Mouse (Mus musculus) ES-Bruce4 (cell line): Measurements from ENCODE around the gene Katnal1. TPM values are rescaled to one million over a fixed set of nuclear protein-coding genes. Genes with fewer than 3 reads are reported as not detected.

ENCODE experiments used
- H3K27ac ChIP-seq: 2 replicates; pipeline ENCODE4 v1.5.1; 2012; ENCODE audit warnings: low read length, inconsistent platforms; ENCODE audit not compliant: insufficient read depth
- H3K27me3 ChIP-seq: 2 replicates; pipeline ENCODE4 v1.6.1; 2012; ENCODE audit warnings: mild to moderate bottlenecking, low read length, inconsistent platforms; ENCODE audit not compliant: control insufficient read depth, poor library complexity, insufficient read depth, severe bottlenecking
- H3K36me3 ChIP-seq: 2 replicates; pipeline ENCODE4 v1.6.1; 2012; ENCODE audit warnings: inconsistent platforms, mild to moderate bottlenecking, low read length, moderate library complexity; ENCODE audit not compliant: control insufficient read depth, poor library complexity, insufficient read depth, severe bottlenecking
- H3K4me1 ChIP-seq: one replicate; pipeline ENCODE4 v1.8.1; 2011; ENCODE audit warnings: low read length; ENCODE audit not compliant: control insufficient read depth, insufficient read depth
- H3K4me3 ChIP-seq: 2 replicates; pipeline ENCODE4 v1.5.1; 2011; ENCODE audit warnings: low read depth, mild to moderate bottlenecking, low read length
- H3K9ac ChIP-seq: 2 replicates; pipeline ENCODE4 v1.6.1; 2012; ENCODE audit warnings: low read depth, mild to moderate bottlenecking, inconsistent platforms; ENCODE audit not compliant: poor library complexity, severe bottlenecking
- H3K9me3 ChIP-seq: replicated peaks from 2 replicates; pipeline ENCODE4 v1.6.1; 2012; ENCODE audit warnings: mild to moderate bottlenecking, low read length, inconsistent platforms; ENCODE audit not compliant: control insufficient read depth, poor library complexity, insufficient read depth, severe bottlenecking
- CTCF ChIP-seq: IDR thresholded peaks from one replicate; pipeline ENCODE4 v1.8.1; 2011; ENCODE audit warnings: low read depth, low read length
- EP300 ChIP-seq: IDR thresholded peaks from 2 replicates; pipeline ENCODE4 v1.6.1; 2011; ENCODE audit warnings: low read depth, low read length; ENCODE audit not compliant: insufficient read depth
- POLR2A ChIP-seq: IDR thresholded peaks from one replicate; pipeline ENCODE4 v1.8.1; 2011; ENCODE audit warnings: low read length; ENCODE audit not compliant: insufficient read depth
- polyA plus RNA-seq: library from polyadenylated mRNA; stranded (reverse); fragments of >200 nt; gene quantifications from 2 replicates; pipeline ENCODE4 v1.2.4, GENCODE M21; 2011; ENCODE audit warnings: low read depth; ENCODE audit not compliant: missing spikeins, insufficient read depth, insufficient read length

Katnal1 gene
- polyA plus RNA-seq, 1 experiment: 10.5 TPM

GRCm38 (mm10) chr5:148849516-148849915 is 79.6 kb downstream of the Katnal1 start:
- no peak for TF ChIP-seq CTCF
- no peak for TF ChIP-seq EP300
- no peak for TF ChIP-seq POLR2A
- no peak overlapping the region for H3K27ac ChIP-seq
- H3K27me3 ChIP-seq: no peaks in the 10 kb centered on the region
- H3K9ac ChIP-seq: no peak overlapping the region
- no peaks in the 10 kb centered on the region for H3K36me3 ChIP-seq
- no peaks in the 10 kb centered on the region for H3K9me3 ChIP-seq
- H3K4me1 ChIP-seq: no peaks in the 10 kb centered on the region
- no peak overlapping the region for H3K4me3 ChIP-seq

GRCm38 (mm10) chr5:148847032-148847431 is 82.1 kb downstream of the Katnal1 start:
- no peaks in the 10 kb centered on the region for H3K4me1 ChIP-seq
- no peak overlapping the region for H3K9ac ChIP-seq
- H3K4me3 ChIP-seq: no peak overlapping the region
- H3K9me3 ChIP-seq: no peaks in the 10 kb centered on the region
- TF ChIP-seq POLR2A (no peak), CTCF (peak; percentile 8), EP300 (no peak)
- no peaks in the 10 kb centered on the region for H3K27me3 ChIP-seq
- H3K27ac ChIP-seq: no peak overlapping the region
- no peaks in the 10 kb centered on the region for H3K36me3 ChIP-seq

- H3K9me3 ChIP-seq: no peaks in the 10 kb centered on the region
- TF ChIP-seq EP300 (no peak), POLR2A (no peak), CTCF (no peak)
- H3K27me3 ChIP-seq: no peaks in the 10 kb centered on the region
- no peaks in the 10 kb centered on the region for H3K36me3 ChIP-seq
- no peak overlapping the region for H3K4me3 ChIP-seq
- H3K9ac ChIP-seq: no peak overlapping the region
- H3K4me1 ChIP-seq: peaks cover 2% of the 10 kb centered on the region
- no peak overlapping the region for H3K27ac ChIP-seq
These were observed 92.1 kb downstream of the Katnal1 start for GRCm38 (mm10) chr5:148837069-148837468.

- H3K27me3 ChIP-seq: no peaks in the 10 kb centered on the region
- H3K4me3 ChIP-seq: peak overlapping the region; percentile 35
- H3K4me1 ChIP-seq: peaks cover 2% of the 10 kb centered on the region
- TF ChIP-seq EP300 (no peak), CTCF (peak; percentile 88), POLR2A (no peak)
- H3K36me3 ChIP-seq: no peaks in the 10 kb centered on the region
- no peak overlapping the region for H3K27ac ChIP-seq
- H3K9ac ChIP-seq: peak overlapping the region; percentile 16; the same call in 1 of the 2 replicates
- H3K9me3 ChIP-seq: no peaks in the 10 kb centered on the region
These were observed 97.4 kb downstream of the Katnal1 start for GRCm38 (mm10) chr5:148831596-148832257.

- Histone ChIP-seq H3K9me3 (no peaks in the 10 kb centered on the region), H3K36me3 (no peaks in the 10 kb centered on the region), H3K27me3 (no peaks in the 10 kb centered on the region), H3K4me3 (peak overlapping the region; percentile 25), H3K9ac (peak overlapping the region; percentile 16; the same call in 1 of the 2 replicates), H3K27ac (no peak overlapping the region), H3K4me1 (no peaks in the 10 kb centered on the region)
- TF ChIP-seq EP300 (no peak), POLR2A (no peak), CTCF (no peak)
These were observed 98.0 kb downstream of the Katnal1 start for GRCm38 (mm10) chr5:148831141-148831547.

- no peak overlapping the region for H3K27ac ChIP-seq
- H3K4me1 ChIP-seq: no peaks in the 10 kb centered on the region
- no peak overlapping the region for H3K9ac ChIP-seq
- no peaks in the 10 kb centered on the region for H3K27me3 ChIP-seq
- H3K9me3 ChIP-seq: no peaks in the 10 kb centered on the region
- no peak overlapping the region for H3K4me3 ChIP-seq
- H3K36me3 ChIP-seq: no peaks in the 10 kb centered on the region
- TF ChIP-seq EP300 (no peak), CTCF (no peak), POLR2A (no peak)
These were observed 103.4 kb downstream of the Katnal1 start for GRCm38 (mm10) chr5:148825732-148826131.
